Mouse (Mus musculus): ENCODE results near the gene Osbpl9.

Gene Osbpl9

DNA sequence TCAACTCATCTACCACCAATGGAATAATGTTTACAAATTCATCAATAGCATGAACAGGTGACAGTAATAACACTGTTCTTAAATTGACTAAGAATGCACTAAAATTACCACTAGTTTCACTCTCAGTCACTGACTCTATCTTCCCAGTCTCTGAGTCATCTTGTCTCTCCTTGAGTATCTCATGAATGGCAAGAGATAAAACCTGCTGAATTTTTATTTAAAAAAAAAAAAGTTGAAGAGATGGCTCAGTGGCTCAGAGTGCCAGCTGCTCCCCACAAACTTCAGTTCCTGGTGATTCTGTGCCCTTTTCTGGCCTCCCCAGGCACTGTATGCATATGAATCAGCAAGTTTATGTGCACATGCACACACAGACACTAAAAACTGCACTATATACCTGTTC lies 96.8 kb downstream of the Osbpl9 start:
- DNase-seq (ENCODE audit: low spot score in 2 of 2) = no peak

DNA sequence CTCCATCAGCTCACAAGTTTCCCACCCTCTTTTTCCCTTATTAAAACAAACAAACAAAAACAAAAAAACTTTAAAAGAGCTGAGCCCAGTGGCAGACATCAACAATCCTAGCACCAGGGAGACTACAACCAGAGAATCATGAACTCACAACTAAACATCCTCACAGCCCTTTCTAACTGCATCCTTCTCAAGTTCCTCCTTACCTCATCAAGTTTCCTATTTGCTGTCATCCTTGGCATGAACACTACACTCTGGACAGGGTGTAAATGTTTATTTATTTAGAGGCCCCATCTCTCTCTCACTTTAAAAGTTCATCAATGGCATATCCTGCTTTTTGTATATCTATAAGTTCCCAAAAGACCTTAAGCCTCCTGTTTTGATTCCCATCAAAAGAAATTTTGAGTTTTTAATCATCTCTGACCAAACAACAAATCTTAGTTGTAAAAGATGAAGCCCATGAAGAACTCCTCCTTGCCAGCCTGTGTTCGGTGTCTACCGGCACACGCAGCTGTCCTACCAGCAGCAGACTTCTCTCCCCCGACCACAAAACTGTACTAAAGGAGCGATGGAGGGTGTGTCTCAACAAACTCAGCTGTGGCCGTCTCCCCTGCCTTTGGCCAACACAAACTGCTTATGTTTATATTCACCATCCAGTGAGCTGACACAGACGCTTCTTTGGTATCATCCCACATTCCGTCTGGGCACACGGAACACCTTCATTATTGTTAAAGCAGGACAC lies 98.8 kb downstream of the Osbpl9 start:
- DNase-seq (ENCODE audit: low spot score in 2 of 2) = no peak

GRCm38 (mm10) chr4:109102574-109102973 lies 99.5 kb downstream of the Osbpl9 start:
- DNase-seq (ENCODE audit: low spot score in 2 of 2) = no peak

DNA sequence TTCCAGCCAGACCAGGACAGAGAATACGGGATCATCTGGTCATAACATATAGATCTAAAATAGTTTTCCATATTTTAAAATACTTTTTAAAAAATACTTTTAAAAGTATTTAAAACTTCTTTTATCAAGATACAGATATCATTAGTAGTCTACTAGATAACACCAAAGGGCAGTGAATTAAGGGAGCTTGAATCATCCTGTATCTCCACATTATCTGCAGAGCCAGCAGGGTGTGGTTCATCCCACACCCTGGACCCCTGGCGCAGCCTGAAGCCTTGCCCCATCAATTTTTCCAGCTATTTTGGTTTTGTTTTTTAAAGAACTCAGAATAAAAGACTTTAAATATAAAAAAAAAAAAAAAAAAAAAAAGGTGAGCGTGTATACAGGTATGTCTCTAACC lies 103.2 kb downstream of the Osbpl9 start:
- DNase-seq (ENCODE audit: low spot score in 2 of 2) = no peak

DNA sequence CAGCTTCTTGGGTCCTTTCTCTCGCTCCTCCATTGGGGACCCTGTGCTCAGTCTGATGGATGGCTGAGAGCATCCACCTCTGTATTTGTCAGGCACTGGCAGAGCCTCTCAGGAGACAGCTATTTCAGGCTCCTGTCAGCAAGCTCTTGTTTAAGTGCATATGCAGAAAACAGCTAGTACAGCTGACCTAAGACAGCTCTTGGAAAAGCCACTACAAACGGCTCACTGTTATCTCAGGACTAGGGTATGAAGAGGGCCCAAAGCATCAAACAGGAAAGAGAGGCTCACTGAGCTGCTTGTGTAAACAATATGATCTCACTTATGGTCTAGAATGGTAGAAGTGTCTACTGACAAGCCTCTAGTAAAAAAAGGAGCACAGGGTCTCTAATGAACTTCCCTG lies 107.8 kb downstream of the Osbpl9 start:
- no peak for DNase-seq (ENCODE audit: low spot score in 2 of 2)

- no peak for DNase-seq (ENCODE audit: low spot score in 2 of 2)
These were observed 109.7 kb downstream of the Osbpl9 start for GRCm38 (mm10) chr4:109092344-109092743.

GRCm38 (mm10) chr4:109091241-109091777 lies 110.8 kb downstream of the Osbpl9 start:
- DNase-seq (ENCODE audit: low spot score in 2 of 2) = no peak

DNA sequence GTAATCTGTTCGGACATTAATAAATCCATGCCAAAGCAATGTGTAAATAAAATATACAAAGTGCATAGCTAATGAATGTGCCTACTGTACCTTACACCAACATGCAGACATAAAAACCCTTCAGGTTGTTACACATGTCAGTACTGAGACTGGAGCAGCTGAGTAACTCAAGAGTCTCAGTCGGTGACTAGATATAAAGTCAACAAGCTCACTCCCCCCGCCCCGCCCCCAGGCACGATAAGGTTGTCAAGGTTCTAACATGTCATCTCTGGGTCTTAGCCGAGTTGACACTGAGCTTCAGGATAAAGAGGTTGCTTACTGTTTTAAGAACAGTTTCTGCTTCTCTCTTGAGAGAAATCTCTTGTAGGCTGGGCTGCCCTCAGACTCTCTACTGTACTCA lies 112.1 kb downstream of the Osbpl9 start:
- no peak for DNase-seq (ENCODE audit: low spot score in 2 of 2)

- no peak for DNase-seq (ENCODE audit: low spot score in 2 of 2)
These were observed 112.9 kb downstream of the Osbpl9 start for GRCm38 (mm10) chr4:109089171-109089570.

GRCm38 (mm10) chr4:109080118-109080517 lies 122.0 kb downstream of the Osbpl9 start:
- DNase-seq (ENCODE audit: low spot score in 2 of 2) = no peak

DNA sequence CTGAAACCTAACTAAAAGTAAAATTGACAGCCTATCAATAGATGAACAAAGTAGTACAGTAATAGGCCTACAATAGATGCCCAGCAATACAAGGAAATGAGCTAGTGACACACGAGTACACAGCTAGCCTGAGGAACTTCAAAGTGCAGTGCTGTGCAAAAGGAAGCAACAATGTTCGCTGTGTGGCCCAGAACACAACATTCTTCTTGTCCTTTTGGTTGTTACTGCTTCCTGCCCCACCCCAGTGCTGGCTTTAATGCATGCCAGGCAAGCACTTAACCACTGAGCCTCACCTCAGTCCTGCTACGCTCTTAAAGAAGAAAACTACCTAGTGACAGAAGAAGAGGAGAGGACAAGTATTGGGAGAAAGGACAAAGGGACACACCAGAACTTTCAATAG lies 122.4 kb downstream of the Osbpl9 start:
- no peak for DNase-seq (ENCODE audit: low spot score in 2 of 2)

- no peak for DNase-seq (ENCODE audit: low spot score in 2 of 2)
These were observed 123.1 kb downstream of the Osbpl9 start for GRCm38 (mm10) chr4:109078941-109079340.

DNA sequence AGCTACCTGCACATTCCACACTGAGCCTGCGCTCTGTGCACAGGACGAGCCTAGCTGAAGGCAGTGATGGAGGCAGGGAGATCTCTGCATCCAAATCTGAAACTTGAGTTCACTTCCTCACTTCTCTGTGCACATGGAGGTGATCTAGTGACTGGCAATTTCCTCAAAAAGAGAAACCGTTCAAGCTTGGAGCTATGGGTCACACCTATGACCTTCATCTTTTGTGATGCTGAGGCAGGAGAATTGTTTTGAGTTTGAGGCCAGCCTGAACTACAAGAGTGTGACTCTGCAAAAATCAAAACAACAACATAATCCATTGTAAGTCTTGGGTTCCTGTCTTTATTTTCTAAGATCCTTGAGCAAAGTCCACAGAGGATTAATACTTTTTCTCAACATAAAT lies 128.8 kb downstream of the Osbpl9 start:
- DNase-seq (ENCODE audit: low spot score in 2 of 2) = no peak

GRCm38 (mm10) chr4:109072891-109073290 lies 129.2 kb downstream of the Osbpl9 start:
- DNase-seq (ENCODE audit: low spot score in 2 of 2) = no peak

GRCm38 (mm10) chr4:109065714-109066113 lies 136.4 kb downstream of the Osbpl9 start:
- DNase-seq (ENCODE audit: low spot score in 2 of 2) = no peak

GRCm38 (mm10) chr4:109064941-109065340 lies 137.1 kb downstream of the Osbpl9 start:
- no peak for DNase-seq (ENCODE audit: low spot score in 2 of 2)

DNA sequence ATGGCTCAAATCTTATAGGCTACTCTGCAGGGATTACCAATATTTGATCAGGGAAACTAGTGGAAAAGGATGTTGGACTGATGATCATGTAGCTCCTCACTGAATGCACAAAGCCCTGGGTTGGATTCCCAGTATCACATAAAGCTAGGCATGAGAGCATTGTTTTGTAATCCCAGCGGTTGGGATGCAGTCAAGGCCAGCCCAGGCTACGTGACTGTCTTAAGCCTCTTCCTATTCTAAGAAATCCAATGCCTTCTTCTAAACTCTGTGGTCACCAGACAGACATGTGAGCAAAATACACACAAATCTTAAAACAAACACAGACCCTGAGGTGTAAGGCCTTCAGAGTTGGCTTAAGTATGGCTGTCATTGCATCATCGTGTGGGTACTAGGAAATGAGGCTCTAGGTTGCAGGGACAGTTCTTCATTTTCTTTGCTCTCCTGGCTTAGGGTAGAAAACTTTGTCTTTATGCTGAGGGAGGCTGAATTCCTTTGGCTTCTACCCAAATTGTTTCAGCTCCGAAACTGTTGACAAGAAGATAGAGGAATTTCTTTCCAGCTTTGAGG lies 142.7 kb downstream of the Osbpl9 start:
- no peak for DNase-seq (ENCODE audit: low spot score in 2 of 2)

GRCm38 (mm10) chr4:109057640-109058039 lies 144.4 kb downstream of the Osbpl9 start:
- DNase-seq (ENCODE audit: low spot score in 2 of 2) = no peak

DNA sequence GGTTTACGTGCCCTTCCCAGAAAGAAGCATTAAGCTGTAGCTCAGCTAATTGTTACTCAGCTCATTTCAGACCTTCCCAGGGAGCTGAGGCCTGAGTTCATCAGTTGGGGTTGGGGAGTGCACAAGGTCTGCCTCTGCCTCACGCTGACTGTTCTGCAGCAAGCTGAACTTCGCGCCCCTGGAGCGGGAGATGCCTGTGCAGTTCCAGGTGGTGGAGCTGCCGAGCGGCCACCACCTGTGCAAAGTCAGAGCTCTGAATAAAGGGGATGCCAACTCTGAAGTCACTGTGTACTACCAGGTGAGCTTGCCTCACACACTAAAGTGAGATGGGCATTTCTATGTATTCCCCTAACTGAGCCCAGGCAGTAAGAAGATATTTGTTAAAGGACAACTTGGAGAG lies 145.7 kb downstream of the Osbpl9 start:
- no peak for DNase-seq (ENCODE audit: low spot score in 2 of 2)

- DNase-seq (ENCODE audit: low spot score in 2 of 2) = no peak
These were observed 148.1 kb downstream of the Osbpl9 start for GRCm38 (mm10) chr4:109054003-109054402.

DNA sequence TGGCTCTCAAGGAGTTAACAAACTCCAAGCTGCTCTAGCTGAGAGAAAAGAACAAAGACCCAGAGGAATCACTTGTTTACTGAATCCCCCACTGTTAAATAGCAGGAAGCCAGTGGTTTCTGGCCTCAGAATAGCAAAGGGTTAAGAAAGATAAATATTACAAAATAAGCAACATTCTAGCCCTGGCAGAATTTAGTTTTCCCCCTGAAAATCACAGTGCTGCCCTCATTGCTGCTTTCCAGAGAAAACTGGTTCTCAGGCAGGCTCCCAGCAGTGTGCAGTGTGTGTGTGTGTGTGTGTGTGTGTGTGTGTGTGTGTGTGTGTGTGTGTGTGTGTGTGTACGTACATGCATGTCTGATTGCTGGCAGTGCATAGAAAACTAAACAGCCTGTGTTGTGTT lies 149.8 kb downstream of the Osbpl9 start:
- no peak for DNase-seq (ENCODE audit: low spot score in 2 of 2)

GRCm38 (mm10) chr4:109048258-109048657 lies 153.8 kb downstream of the Osbpl9 start:
- DNase-seq (ENCODE audit: low spot score in 2 of 2) = no peak

- no peak for DNase-seq (ENCODE audit: low spot score in 2 of 2)
These were observed 158.3 kb downstream of the Osbpl9 start for GRCm38 (mm10) chr4:109043756-109044155.
